Mouse (Mus musculus) left cerebral cortex, postnatal 10 days (tissue): ENCODE results near the gene Wdhd1. TPM values are rescaled to one million over a fixed set of nuclear protein-coding genes. Genes with fewer than 3 reads are reported as not detected.

Experiments used
- DNase-seq, 2 experiments: peaks; one replicate each; pipeline ENCODE4 v3.0.0; 2021 to 2022; ENCODE audit warnings: low spot score in 2 of 2, mixed read lengths in 1 of 2; ENCODE audit errors: extremely low spot score in 1 of 2
- intact Hi-C: fragments of 180-260 bp; cut with DNase I; formaldehyde crosslinking; loops from one replicate; pipeline ENCODE4 v1.15.1; 2025
- total RNA-seq, 2 experiments: library from RNA; stranded (reverse); gene quantifications; 2 replicates each; pipeline ENCODE4 v1.2.3; 2021

Gene Wdhd1
- total RNA-seq, 2 experiments from 2014 or later = 6.1 to 6.3 TPM

GRCm38 (mm10) chr14:47286215-47286614, 9.6 kb upstream of the Wdhd1 start:
- DNase-seq = no peak
- intact Hi-C loops = no loop called here

GRCm38 (mm10) chr14:47285271-47285670, 8.6 kb upstream of the Wdhd1 start:
- DNase-seq = no peak
- intact Hi-C loops = no loop called here

- intact Hi-C loops = no loop called here
- no peak for DNase-seq
Observed at GRCm38 (mm10) chr14:47283568-47283967, 6.9 kb upstream of the Wdhd1 start.

GRCm38 (mm10) chr14:47281535-47281934, 4.9 kb upstream of the Wdhd1 start:
- intact Hi-C loops = no loop called here
- no peak for DNase-seq

- intact Hi-C loops = no loop called here
- DNase-seq = no peak
Observed at GRCm38 (mm10) chr14:47279058-47279457, 2.4 kb upstream of the Wdhd1 start.

- no peak for DNase-seq
- intact Hi-C loops = no loop called here
Observed at GRCm38 (mm10) chr14:47276036-47276603, 537 bp downstream of the Wdhd1 start.

GRCm38 (mm10) chr14:47275417-47275816, 1.2 kb downstream of the Wdhd1 start:
- no peak for DNase-seq
- intact Hi-C loops = no loop called here

- intact Hi-C loops = no loop called here
Observed at GRCm38 (mm10) chr14:47273751-47274150, 2.9 kb downstream of the Wdhd1 start.

GRCm38 (mm10) chr14:47269706-47270105, 7.0 kb downstream of the Wdhd1 start:
- intact Hi-C loops = no loop called here

More at GRCm38 (mm10) chr14:47273751-47274150, 2.9 kb downstream of the Wdhd1 start:
- no peak for DNase-seq

GRCm38 (mm10) chr14:47269056-47269455, 7.6 kb downstream of the Wdhd1 start:
- intact Hi-C loops = no loop called here
- DNase-seq = no peak

More at GRCm38 (mm10) chr14:47269706-47270105, 7.0 kb downstream of the Wdhd1 start:
- DNase-seq = no peak

GRCm38 (mm10) chr14:47265829-47266228, 10.8 kb downstream of the Wdhd1 start:
- no peak for DNase-seq
- intact Hi-C loops = no loop called here

- intact Hi-C loops = no loop called here
- DNase-seq = no peak
Observed at GRCm38 (mm10) chr14:47264866-47265265, 11.8 kb downstream of the Wdhd1 start.

GRCm38 (mm10) chr14:47249839-47250238, 26.8 kb downstream of the Wdhd1 start:
- intact Hi-C loops = loop anchor here (10.0 kb wide), 1 partner anchor 375 kb away; no protein-coding TSS in a partner anchor
- DNase-seq = no peak

GRCm38 (mm10) chr14:47242753-47243152, 33.9 kb downstream of the Wdhd1 start:
- intact Hi-C loops = no loop called here
- no peak for DNase-seq

GRCm38 (mm10) chr14:47241046-47241445, 35.6 kb downstream of the Wdhd1 start:
- DNase-seq = no peak
- intact Hi-C loops = no loop called here

GRCm38 (mm10) chr14:47240600-47240999, 36.1 kb downstream of the Wdhd1 start:
- intact Hi-C loops = no loop called here
- DNase-seq = no peak

- intact Hi-C loops = no loop called here
- DNase-seq = no peak
Observed at GRCm38 (mm10) chr14:47237286-47237685, 39.4 kb downstream of the Wdhd1 start.

GRCm38 (mm10) chr14:47236491-47236890, 40.2 kb downstream of the Wdhd1 start:
- intact Hi-C loops = no loop called here
- no peak for DNase-seq

- no peak for DNase-seq
- intact Hi-C loops = no loop called here
Observed at GRCm38 (mm10) chr14:47234526-47235250, 42.0 kb downstream of the Wdhd1 start.

GRCm38 (mm10) chr14:47234032-47234431, 42.6 kb downstream of the Wdhd1 start:
- intact Hi-C loops = no loop called here
- no peak for DNase-seq
